Mouse (Mus musculus): ENCODE data around the gene Abcc4.
"Not testable (repeated sequence)": the region's sequence is repeated elsewhere in the genome, so short reads cannot be mapped to it uniquely, and the experiment has no call there.

- not testable (repeated sequence) for TF ChIP-seq CTCF, EP300 (IDR thresholded peaks at IDR 0.05; ENCODE audit: low read depth)
Measured at GRCm38 (mm10) chr14:118642940-118643591, 63.0 kb downstream of the Abcc4 start.

Measured in liver, postnatal 0 days (tissue).